Mouse (Mus musculus): ENCODE measurements around the gene Dab1.

GRCm38 (mm10) chr4:104396095-104396494 is 776.9 kb downstream of the Dab1 start:
- TF ChIP-seq POLR2A (IDR thresholded peaks at IDR 0.05; ENCODE audit: control insufficient read depth in 1 of 2, insufficient read depth in 1 of 2, low read depth in 1 of 2, low read length in 2 of 2, poor library complexity in 1 of 2) = no peak
- TF ChIP-seq CTCF (IDR thresholded peaks at IDR 0.05 in 2 of 3, conservative IDR thresholded peaks at IDR 0.05 in 1 of 3; ENCODE audit: control insufficient read depth in 1 of 3, insufficient read depth in 1 of 3, low read depth in 2 of 3, low read length in 3 of 3, poor library complexity in 1 of 3, severe bottlenecking in 1 of 3) = no peak
- no peak for TF ChIP-seq MXI1 (IDR thresholded peaks at IDR 0.05; ENCODE audit: low read depth, low read length)
- no peak for TF ChIP-seq KAT2A (conservative IDR thresholded peaks at IDR 0.05; ENCODE audit: low read depth, low read length)
- TF ChIP-seq TCF12 (IDR thresholded peaks at IDR 0.05; ENCODE audit: low read depth, low read length) = no peak
- TF ChIP-seq EP300 (IDR thresholded peaks at IDR 0.05; ENCODE audit: low read depth in 1 of 2, low read length in 2 of 2) = no peak
- no peak for TF ChIP-seq ZNF384 (IDR thresholded peaks at IDR 0.05; ENCODE audit: low read depth, low read length)
- no peak for TF ChIP-seq NELFE (IDR thresholded peaks at IDR 0.05; ENCODE audit: low read depth, low read length)
- TF ChIP-seq GATA1 (IDR thresholded peaks at IDR 0.05; ENCODE audit: low read depth, low read length) = no peak
- TF ChIP-seq MAX (IDR thresholded peaks at IDR 0.05; ENCODE audit: low read length) = no peak
- TF ChIP-seq ETS1 (IDR thresholded peaks at IDR 0.05; ENCODE audit: low read depth, low read length) = no peak

Measured in MEL (cell line).